Mouse (Mus musculus) G1E (cell line): ENCODE data around the gene Kyat3. TPM values are rescaled to one million over a fixed set of nuclear protein-coding genes. Genes with fewer than 3 reads are reported as not detected.
"Not testable (repeated sequence)": the region's sequence is repeated elsewhere in the genome, so short reads cannot be mapped to it uniquely, and the experiment has no call there.

Experiments
- ATAC-seq: 2 replicates; pipeline ENCODE4 v1.8.0; 2016; ENCODE audit warnings: mild to moderate bottlenecking; ENCODE audit not compliant: insufficient number of reproducible peaks, poor library complexity, low FRiP score, severe bottlenecking; ENCODE audit errors: extremely low read depth
- DNase-seq: peaks from one replicate; pipeline ENCODE4 v3.0.0; 2012; ENCODE audit warnings: low spot score
- H3K27me3 ChIP-seq: 2 replicates; pipeline ENCODE4 v1.6.1; 2012; ENCODE audit warnings: mild to moderate bottlenecking, low read length, inconsistent platforms; ENCODE audit not compliant: insufficient read depth
- H3K36me3 ChIP-seq: replicated peaks from 2 replicates; pipeline ENCODE3; 2012; ENCODE audit warnings: mild to moderate bottlenecking, inconsistent platforms
- H3K4me1 ChIP-seq: 2 replicates; pipeline ENCODE4 v1.6.1; 2012; ENCODE audit warnings: low read depth, low read length, inconsistent platforms, mixed read lengths; ENCODE audit not compliant: insufficient read depth
- H3K4me3 ChIP-seq: 2 replicates; pipeline ENCODE4 v1.5.1; 2012; ENCODE audit warnings: low read depth, mild to moderate bottlenecking, inconsistent platforms, low read length, moderate library complexity, mixed read lengths
- H3K9me3 ChIP-seq: replicated peaks from 2 replicates; pipeline ENCODE4 v1.6.1; 2012; ENCODE audit warnings: inconsistent platforms
- CTCF ChIP-seq: IDR thresholded peaks from 2 replicates; pipeline ENCODE4 v1.5.1; 2012; ENCODE audit warnings: low read depth, low read length, inconsistent platforms, mixed read lengths
- GATA1 ChIP-seq: IDR thresholded peaks from 2 replicates; pipeline ENCODE4 v1.6.1; 2012; ENCODE audit warnings: borderline replicate concordance, low read length, inconsistent platforms, mixed read lengths
- GATA2 ChIP-seq: IDR thresholded peaks from 2 replicates; pipeline ENCODE4 v1.6.1; 2012; ENCODE audit warnings: low read depth, low read length, inconsistent platforms, borderline replicate concordance
- POLR2AphosphoS5 ChIP-seq: IDR thresholded peaks from 2 replicates; pipeline ENCODE4 v1.6.1; 2012; ENCODE audit warnings: low read depth, low read length, inconsistent platforms; ENCODE audit not compliant: insufficient replicate concordance
- TAL1 ChIP-seq: conservative IDR thresholded peaks from 2 replicates; pipeline ENCODE4 v1.6.1; 2012; ENCODE audit warnings: low read depth, low read length, inconsistent platforms, mixed read lengths
- polyA plus RNA-seq: library from polyadenylated mRNA; stranded (reverse); fragments of >175 nt; gene quantifications from 2 replicates; pipeline ENCODE4 v1.2.3, GENCODE M21; 2012
- total RNA-seq, 2 experiments: library from RNA; stranded (forward) in 1 of 2; stranded (reverse) in 1 of 2; fragments of 200-1000 nt in 1 of 2; fragments of >200 nt in 1 of 2; fragmentation: Nextera tagmentation in 1 of 2; gene quantifications; 2 replicates each; pipeline ENCODE4 v1.2.3; 2014 to 2017

The Kyat3 gene
- total and polyA plus RNA-seq, 3 experiments: 0.22 TPM; not detected in 2

DNA sequence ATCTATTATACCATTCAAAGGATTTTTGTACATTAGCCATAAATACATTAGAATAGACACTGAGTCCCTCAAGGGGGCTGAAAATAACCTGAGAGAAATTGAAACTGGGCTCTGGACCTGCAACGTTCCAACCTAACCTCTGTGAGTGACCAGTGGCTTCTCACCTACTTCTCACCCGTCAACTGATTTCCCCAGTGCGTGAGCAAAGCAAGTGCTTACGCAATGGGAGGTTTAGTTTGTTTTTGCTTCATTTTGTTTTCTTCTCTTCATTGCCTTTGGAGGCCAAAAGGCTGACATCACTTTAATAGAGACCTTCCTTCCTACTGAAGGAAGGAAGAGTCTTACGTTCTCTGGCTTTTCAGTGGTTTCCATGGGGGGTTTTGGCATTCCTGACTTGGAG, 10.5 kb downstream of the Kyat3 start:
- H3K27me3 ChIP-seq: peaks cover 4% of the 10 kb centered on the region; the same call in 1 of the 2 replicates
- peaks cover 6% of the 10 kb centered on the region for H3K4me1 ChIP-seq
- no peaks in the 10 kb centered on the region; the same call in 1 of the 2 replicates for H3K9me3 ChIP-seq
- DNase-seq (no peak), ATAC-seq (no peak)
- TF ChIP-seq GATA2: no peak
- TF ChIP-seq TAL1: no peak
- TF ChIP-seq CTCF: no peak
- TF ChIP-seq POLR2AphosphoS5: no peak
- no peak for TF ChIP-seq GATA1
- no peaks in the 10 kb centered on the region for H3K36me3 ChIP-seq
- H3K4me3 ChIP-seq: no peak overlapping the region

DNA sequence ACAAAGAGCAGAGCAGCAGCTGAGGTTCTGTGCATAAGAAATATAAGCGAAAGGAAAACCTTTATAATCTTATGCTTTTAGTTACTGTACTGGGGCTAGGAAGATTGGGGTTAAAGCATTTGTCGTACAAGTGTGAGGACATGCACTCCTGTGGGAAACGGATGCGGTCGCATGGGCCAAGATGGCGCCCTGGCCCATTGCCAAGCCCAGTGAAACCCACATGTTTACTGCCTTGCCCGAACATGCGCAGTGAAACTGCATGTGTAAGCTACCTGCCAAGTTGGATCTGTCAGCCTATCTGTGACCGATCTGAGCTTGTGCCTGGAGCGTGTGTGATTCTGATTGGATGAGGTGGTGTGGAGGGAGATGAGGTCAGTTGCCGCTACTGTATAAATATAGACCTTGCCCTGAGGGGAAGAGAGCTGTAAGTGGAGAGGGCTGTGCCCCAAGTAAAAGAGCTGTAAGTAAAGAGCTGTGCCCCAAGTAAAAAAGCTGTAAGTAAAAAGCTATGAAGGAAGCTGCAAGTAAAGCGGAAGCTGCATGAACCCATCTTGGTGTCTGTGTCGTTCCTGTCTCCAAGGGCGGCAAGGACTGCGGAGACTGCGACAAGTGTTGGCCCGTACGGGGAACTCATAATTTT, 11.7 kb downstream of the Kyat3 start:
- not testable (repeated sequence) for H3K9me3 ChIP-seq, H3K27me3 ChIP-seq, H3K4me1 ChIP-seq, H3K36me3 ChIP-seq, ATAC-seq, DNase-seq, H3K4me3 ChIP-seq

DNA sequence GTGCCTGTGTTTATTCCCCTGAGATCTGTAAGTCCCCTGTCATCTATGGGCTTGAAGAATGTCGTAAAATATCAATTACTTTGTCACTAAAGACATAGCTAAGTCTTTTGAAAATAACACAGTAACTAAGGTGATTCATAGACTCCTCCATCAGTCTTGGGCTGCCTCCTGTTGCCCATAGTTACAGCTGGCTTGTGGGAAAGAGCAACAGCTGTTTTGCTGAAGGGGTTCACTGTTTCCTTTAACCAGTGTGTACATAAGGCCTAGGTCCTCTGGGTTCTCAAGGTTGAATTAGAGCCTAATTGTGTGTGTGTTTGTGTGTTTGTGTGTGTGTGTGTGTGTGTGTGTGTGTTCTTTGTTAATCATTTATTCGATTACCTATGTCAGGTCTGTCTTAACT, 24.6 kb downstream of the Kyat3 start:
- H3K9me3 ChIP-seq: no peaks in the 10 kb centered on the region
- no peak overlapping the region for H3K4me3 ChIP-seq
- H3K27me3 ChIP-seq: peaks cover 8% of the 10 kb centered on the region; the same call in 1 of the 2 replicates
- no peaks in the 10 kb centered on the region for H3K4me1 ChIP-seq
- DNase-seq (no peak), ATAC-seq (no peak)
- TF ChIP-seq GATA1 (no peak), TAL1 (no peak), CTCF (no peak), POLR2AphosphoS5 (no peak), GATA2 (no peak)
- H3K36me3 ChIP-seq: no peaks in the 10 kb centered on the region

DNA sequence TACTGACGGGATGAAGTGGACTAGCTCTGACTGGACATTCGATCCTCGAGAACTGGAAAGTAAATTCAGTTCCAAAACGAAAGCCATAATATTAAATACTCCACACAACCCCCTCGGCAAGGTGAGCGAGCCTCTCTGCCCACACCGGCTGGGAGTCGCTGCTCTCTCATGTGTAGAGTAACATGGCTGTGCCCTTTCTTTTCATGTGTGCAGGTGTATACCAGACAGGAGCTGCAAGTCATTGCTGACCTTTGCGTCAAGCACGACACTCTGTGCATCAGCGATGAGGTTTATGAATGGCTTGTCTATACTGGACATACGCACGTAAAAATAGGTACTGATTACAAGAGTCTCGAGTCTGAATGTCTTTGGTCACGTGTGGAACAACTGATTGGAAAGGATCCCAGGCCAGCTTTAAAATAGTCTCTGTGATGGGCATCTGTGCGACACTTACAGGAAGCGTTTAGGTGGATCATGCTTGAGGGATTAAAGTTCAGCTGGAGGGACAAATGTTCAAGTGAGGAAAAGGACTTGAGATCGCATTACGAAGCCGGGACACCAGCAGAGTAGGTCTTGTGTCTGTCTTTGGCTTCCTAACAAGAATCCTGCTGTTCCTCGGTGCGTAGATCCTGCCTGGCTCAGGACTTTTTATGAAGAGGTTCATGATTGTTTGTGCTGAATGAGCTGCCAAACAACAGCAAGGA, 25.3 kb downstream of the Kyat3 start:
- no peak overlapping the region for H3K4me3 ChIP-seq
- no peak for TF ChIP-seq CTCF
- no peaks in the 10 kb centered on the region for H3K4me1 ChIP-seq
- H3K27me3 ChIP-seq: peaks cover 8% of the 10 kb centered on the region; the same call in 1 of the 2 replicates
- no peaks in the 10 kb centered on the region for H3K9me3 ChIP-seq
- no peak for DNase-seq
- ATAC-seq: no peak
- H3K36me3 ChIP-seq: no peaks in the 10 kb centered on the region

DNA sequence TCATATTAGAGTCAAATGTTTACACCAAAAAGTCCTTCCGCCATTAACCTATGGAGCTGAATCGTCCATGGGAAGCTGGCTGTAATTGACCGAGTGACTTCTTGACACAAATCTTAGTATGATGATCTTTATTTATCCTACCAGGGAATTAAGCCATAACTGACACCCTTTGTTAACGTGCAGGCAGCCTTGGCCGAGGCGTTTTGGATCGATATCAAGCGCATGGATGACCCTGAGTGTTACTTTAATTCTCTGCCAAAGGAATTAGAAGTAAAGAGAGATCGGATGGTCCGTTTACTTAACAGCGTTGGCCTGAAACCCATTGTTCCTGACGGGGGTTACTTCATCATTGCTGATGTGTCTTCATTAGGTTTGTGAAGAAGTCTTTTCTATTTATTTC, 33.4 kb downstream of the Kyat3 start:
- TF ChIP-seq GATA1: no peak
- TF ChIP-seq CTCF: no peak
- TF ChIP-seq POLR2AphosphoS5: no peak
- no peak for TF ChIP-seq TAL1
- TF ChIP-seq GATA2: no peak
- H3K9me3 ChIP-seq: no peaks in the 10 kb centered on the region
- ATAC-seq (no peak), DNase-seq (no peak)
- no peak overlapping the region for H3K4me3 ChIP-seq
- H3K27me3 ChIP-seq: peaks cover 7% of the 10 kb centered on the region
- H3K36me3 ChIP-seq: no peaks in the 10 kb centered on the region
- no peaks in the 10 kb centered on the region for H3K4me1 ChIP-seq

DNA sequence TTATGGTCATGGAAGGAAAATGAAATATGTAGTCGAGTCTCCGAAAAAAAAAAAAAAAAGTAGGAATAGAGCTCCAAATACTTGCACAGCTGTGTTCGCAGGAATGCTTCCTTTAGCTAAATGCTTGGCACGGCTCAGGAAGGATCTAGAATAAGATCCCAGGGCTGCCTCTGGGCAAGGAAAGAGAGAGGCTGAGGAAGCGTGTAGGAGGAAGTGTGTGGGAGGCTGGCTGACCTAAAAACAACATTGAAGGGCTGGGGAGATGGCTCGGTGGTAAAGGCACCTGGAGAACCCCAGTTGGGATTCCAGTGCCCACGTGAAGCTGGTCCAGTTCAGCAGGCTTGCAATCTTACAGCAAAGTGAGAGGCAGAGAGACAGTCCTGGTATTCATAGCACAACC, 40.0 kb downstream of the Kyat3 start:
- Histone ChIP-seq H3K9me3 (no peaks in the 10 kb centered on the region), H3K36me3 (no peaks in the 10 kb centered on the region), H3K4me3 (no peak overlapping the region), H3K4me1 (peaks cover 16% of the 10 kb centered on the region), H3K27me3 (peaks cover 34% of the 10 kb centered on the region)
- no peak for DNase-seq
- ATAC-seq: no peak
- TF ChIP-seq TAL1: no peak
